Mouse (Mus musculus) spleen, adult 2 months (tissue): ENCODE results near the gene Dck.

ENCODE experiments used
- CTCF ChIP-seq: fragments of 200-500 bp; IDR thresholded peaks from 2 replicates; pipeline ENCODE4 v1.5.1; 2011; ENCODE audit warnings: mild to moderate bottlenecking, inconsistent platforms; ENCODE audit not compliant: insufficient read depth, insufficient read length, insufficient replicate concordance; ENCODE audit errors: extremely low read depth
- POLR2A ChIP-seq: fragments of 200-500 bp; IDR thresholded peaks from 2 replicates; pipeline ENCODE4 v1.6.1; 2011; ENCODE audit warnings: low read depth, low read length, inconsistent platforms

DNA sequence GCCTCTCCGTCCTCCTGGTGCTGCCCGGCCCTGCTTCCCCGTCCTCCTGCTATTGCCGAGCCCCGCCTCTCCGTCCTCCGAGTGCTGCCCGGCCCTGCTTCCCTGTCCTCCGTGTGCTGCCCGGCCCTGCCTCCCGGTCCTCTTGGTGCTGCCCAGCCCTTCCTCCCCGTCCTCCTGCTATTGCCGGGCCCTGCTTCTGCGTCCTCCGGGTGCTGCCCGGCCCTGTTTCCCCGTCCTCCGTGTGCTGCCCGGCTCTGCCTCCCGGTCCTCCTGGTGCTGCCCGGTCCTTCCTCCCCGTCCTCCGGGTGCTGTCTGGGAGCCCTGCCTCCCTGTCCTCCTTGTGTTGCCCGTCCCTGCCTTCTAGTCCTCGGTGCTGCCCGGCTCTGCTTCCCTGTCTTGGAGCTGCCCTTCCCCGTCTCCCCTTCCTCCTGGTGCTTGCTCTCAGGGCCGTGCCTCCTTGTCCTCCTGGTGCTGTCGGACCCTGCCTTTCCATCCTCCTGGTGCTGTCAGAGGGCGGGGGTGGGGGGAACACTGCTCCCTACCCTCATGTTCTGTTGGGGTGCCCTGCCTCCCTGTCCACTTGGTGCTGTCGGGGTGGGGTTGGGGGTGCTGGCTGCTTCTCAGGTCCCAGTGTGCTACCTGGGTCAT, 43.1 kb upstream of the Dck start:
- TF ChIP-seq CTCF (no peak), POLR2A (no peak)
